Mouse (Mus musculus) myocyte (in vitro differentiated cells): ENCODE measurements at regions not wholly inside any gene's neighbourhood (a gene's known extent, or its start where the extent isn't known, plus 50 kb on each side); places are given as distances from the start of the nearest gene placed in this dataset.

Experiments used
- H3K27me3 ChIP-seq: one replicate; pipeline ENCODE4 v1.6.1; 2011; ENCODE audit not compliant: control insufficient read depth, insufficient read depth, insufficient read length
- H3K36me3 ChIP-seq: one replicate; pipeline ENCODE4 v1.6.1; 2011; ENCODE audit not compliant: control insufficient read depth, insufficient read depth
- H3K4me2 ChIP-seq: one replicate; pipeline ENCODE4 v1.6.1; 2011; ENCODE audit warnings: low read depth, control low read depth
- H3K4me3 ChIP-seq: one replicate; pipeline ENCODE4 v1.5.1; 2011; ENCODE audit warnings: mild to moderate bottlenecking, control low read depth, moderate library complexity
- H3K79me2 ChIP-seq: one replicate; pipeline ENCODE4 v1.6.1; 2011; ENCODE audit not compliant: control insufficient read depth, insufficient read depth
- H3ac ChIP-seq: one replicate; pipeline ENCODE4 v1.6.1; 2011; ENCODE audit not compliant: control insufficient read depth, insufficient read length
- CEBPB ChIP-seq: IDR thresholded peaks from 2 replicates; pipeline ENCODE4 v1.6.1; 2011; ENCODE audit warnings: mild to moderate bottlenecking, moderate library complexity; ENCODE audit not compliant: poor library complexity, insufficient read depth, severe bottlenecking
- E2F4 ChIP-seq: IDR thresholded peaks from one replicate; pipeline ENCODE4 v1.6.1; 2011; ENCODE audit warnings: mild to moderate bottlenecking, control low read depth, moderate library complexity; ENCODE audit not compliant: insufficient read depth
- MAX ChIP-seq: IDR thresholded peaks from one replicate; pipeline ENCODE4 v1.6.1; 2011; ENCODE audit warnings: low read depth, mild to moderate bottlenecking, control low read depth
- MYOD1 ChIP-seq, 3 experiments: IDR thresholded peaks; one replicate each; pipeline ENCODE4 v1.6.1; 2011; ENCODE audit warnings: control low read depth in 2 of 3, low read depth in 2 of 3, mild to moderate bottlenecking in 2 of 3, moderate library complexity in 1 of 3; ENCODE audit not compliant: insufficient read length in 2 of 3, control insufficient read depth in 1 of 3
- MYOG ChIP-seq, 3 experiments: IDR thresholded peaks; one replicate each; pipeline ENCODE4 v1.6.1; 2011; ENCODE audit warnings: control low read depth in 2 of 3, low read depth in 2 of 3, mild to moderate bottlenecking in 2 of 3; ENCODE audit not compliant: insufficient read length in 2 of 3, control insufficient read depth in 1 of 3, insufficient read depth in 1 of 3
- POLR2A ChIP-seq: IDR thresholded peaks from one replicate; pipeline ENCODE4 v1.6.1; 2011; ENCODE audit warnings: low read depth, mild to moderate bottlenecking, control low read depth, moderate library complexity; ENCODE audit not compliant: insufficient read length
- POLR2AphosphoS2 ChIP-seq: IDR thresholded peaks from one replicate; pipeline ENCODE4 v1.6.1; 2011; ENCODE audit warnings: low read depth, control low read depth; ENCODE audit not compliant: insufficient read length
- REST ChIP-seq: IDR thresholded peaks from one replicate; pipeline ENCODE4 v1.6.1; 2011; ENCODE audit warnings: mild to moderate bottlenecking, control low read depth, moderate library complexity; ENCODE audit not compliant: insufficient read depth, insufficient read length
- SRF ChIP-seq: IDR thresholded peaks from one replicate; pipeline ENCODE4 v1.6.1; 2011; ENCODE audit warnings: low read depth; ENCODE audit not compliant: control insufficient read depth, insufficient read length
- TCF12 ChIP-seq: IDR thresholded peaks from one replicate; pipeline ENCODE4 v1.6.1; 2011; ENCODE audit warnings: mild to moderate bottlenecking, control low read depth; ENCODE audit not compliant: poor library complexity, insufficient read depth, severe bottlenecking
- TCF3 ChIP-seq: IDR thresholded peaks from one replicate; pipeline ENCODE4 v1.6.1; 2011; ENCODE audit warnings: low read depth, control low read depth; ENCODE audit not compliant: insufficient read length
- USF1 ChIP-seq: IDR thresholded peaks from one replicate; pipeline ENCODE4 v1.6.1; 2011; ENCODE audit warnings: low read depth, mild to moderate bottlenecking, control low read depth, moderate library complexity

DNA sequence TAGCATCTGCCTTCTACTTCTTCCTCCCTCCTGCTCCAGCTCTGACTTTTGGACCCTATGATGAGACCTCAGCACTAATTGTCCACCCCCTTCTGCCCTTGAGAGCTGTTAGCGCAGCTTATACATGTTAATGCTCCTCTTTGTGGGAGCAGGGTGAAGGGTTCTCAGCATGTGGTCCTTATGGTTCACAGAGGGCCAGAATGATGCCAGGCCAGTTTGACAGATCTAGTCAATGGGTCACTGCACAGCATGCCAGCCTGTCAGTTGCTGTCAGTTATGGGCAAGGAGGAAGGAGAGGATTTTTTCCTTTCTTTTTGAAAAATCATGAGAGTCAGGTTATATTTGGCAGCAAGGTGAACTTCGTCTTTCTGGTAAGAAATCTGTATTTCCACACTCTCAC is 68.4 kb downstream of the 4931417E11Rik start:
- no peak overlapping the region for H3K4me3 ChIP-seq
- TF ChIP-seq MYOG (IDR thresholded peaks at IDR 0.05; ENCODE audit: control insufficient read depth in 1 of 3, insufficient read depth in 1 of 3, insufficient read length in 2 of 3, low read depth in 2 of 3) (no peak), CEBPB (no peak), POLR2AphosphoS2 (no peak), TCF3 (no peak), E2F4 (no peak), MAX (no peak), USF1 (no peak), SRF (no peak), POLR2A (no peak), REST (no peak), TCF12 (no peak), MYOD1 (IDR thresholded peaks at IDR 0.05; ENCODE audit: control insufficient read depth in 1 of 3, insufficient read length in 2 of 3, low read depth in 2 of 3) (no peak)
- no peak overlapping the region for H3K4me2 ChIP-seq
- H3K79me2 ChIP-seq = no peaks in the 10 kb centered on the region
- H3ac ChIP-seq = no peak overlapping the region
- no peaks in the 10 kb centered on the region for H3K36me3 ChIP-seq
- H3K27me3 ChIP-seq = no peaks in the 10 kb centered on the region

DNA sequence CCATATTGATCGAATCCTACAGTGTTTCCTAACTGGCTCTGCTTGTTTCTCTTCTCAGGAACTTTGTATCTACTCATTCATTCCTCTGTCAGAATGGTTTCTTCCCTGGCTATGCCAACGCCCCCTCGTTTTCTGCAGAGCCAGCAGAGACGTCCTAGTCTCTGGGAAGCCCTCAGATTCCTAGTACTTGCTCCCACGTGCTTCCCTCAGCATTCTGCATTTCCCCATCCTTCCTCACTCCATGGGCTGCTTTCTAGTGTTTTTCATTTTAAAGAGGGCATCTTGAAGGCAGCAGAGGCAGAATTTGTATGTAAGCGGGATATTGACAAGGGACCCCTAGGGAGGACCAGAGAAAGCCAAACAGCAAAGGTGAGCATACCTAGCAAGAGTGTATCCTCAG is 80.2 kb downstream of the 4931417E11Rik start:
- H3ac ChIP-seq = no peak overlapping the region
- H3K4me3 ChIP-seq = no peak overlapping the region
- no peaks in the 10 kb centered on the region for H3K79me2 ChIP-seq
- no peaks in the 10 kb centered on the region for H3K36me3 ChIP-seq
- no peak overlapping the region for H3K4me2 ChIP-seq
- no peak for TF ChIP-seq CEBPB
- no peak for TF ChIP-seq E2F4
- no peak for TF ChIP-seq REST
- TF ChIP-seq POLR2AphosphoS2 = no peak
- TF ChIP-seq MYOG (IDR thresholded peaks at IDR 0.05; ENCODE audit: control insufficient read depth in 1 of 3, insufficient read depth in 1 of 3, insufficient read length in 2 of 3, low read depth in 2 of 3) = no peak
- no peak for TF ChIP-seq MAX
- no peak for TF ChIP-seq SRF
- TF ChIP-seq TCF3 = no peak
- no peak for TF ChIP-seq TCF12
- no peak for TF ChIP-seq MYOD1 (IDR thresholded peaks at IDR 0.05; ENCODE audit: control insufficient read depth in 1 of 3, insufficient read length in 2 of 3, low read depth in 2 of 3)
- no peak for TF ChIP-seq USF1
- no peak for TF ChIP-seq POLR2A
- H3K27me3 ChIP-seq = no peaks in the 10 kb centered on the region

DNA sequence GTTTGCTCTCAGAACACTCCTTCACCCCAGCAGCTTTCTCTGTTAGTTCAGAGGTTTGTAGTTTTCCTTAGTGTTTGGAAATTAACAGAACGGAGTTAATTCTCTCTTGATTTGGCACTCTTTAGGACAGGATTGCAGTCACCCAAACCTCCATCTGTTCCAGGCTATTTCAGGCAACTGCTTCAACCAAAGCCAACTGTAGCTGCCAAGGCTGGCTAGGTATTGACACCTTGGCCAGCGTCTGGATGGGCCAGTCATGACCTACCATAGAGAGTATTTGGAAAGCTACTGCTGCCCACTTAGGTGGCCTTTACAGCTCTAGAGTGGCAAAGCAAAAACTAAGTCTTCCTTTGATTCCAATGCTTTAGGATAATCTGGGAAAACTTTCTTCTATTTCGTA is 83.2 kb downstream of the 4931417E11Rik start:
- Histone ChIP-seq H3K4me2 (no peak overlapping the region), H3K27me3 (no peaks in the 10 kb centered on the region), H3K79me2 (no peaks in the 10 kb centered on the region), H3ac (no peak overlapping the region), H3K4me3 (no peak overlapping the region), H3K36me3 (no peaks in the 10 kb centered on the region)
- TF ChIP-seq POLR2A (no peak), CEBPB (no peak), REST (no peak), MYOD1 (IDR thresholded peaks at IDR 0.05; ENCODE audit: control insufficient read depth in 1 of 3, insufficient read length in 2 of 3, low read depth in 2 of 3) (no peak), TCF12 (no peak)

DNA sequence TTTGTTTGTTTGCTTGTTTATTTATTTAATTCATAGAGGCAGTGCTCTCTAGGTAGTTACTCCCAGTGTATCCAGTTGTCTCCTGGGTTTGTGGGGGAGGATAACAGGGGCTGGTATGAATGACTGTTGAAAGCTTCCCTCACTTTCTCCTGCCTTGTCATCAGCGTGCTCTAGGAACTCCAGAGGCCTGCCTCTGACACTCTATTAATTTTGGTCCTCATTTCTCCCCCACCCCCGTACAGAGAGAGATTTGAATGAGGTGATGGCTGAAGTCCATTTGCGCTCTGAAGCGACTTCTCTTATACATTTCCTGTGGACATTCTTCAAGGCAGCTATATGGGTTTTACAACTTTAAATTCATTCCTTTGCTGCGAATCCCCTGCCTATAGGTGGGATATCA is 89.6 kb downstream of the 4931417E11Rik start:
- H3K4me3 ChIP-seq = no peak overlapping the region

DNA sequence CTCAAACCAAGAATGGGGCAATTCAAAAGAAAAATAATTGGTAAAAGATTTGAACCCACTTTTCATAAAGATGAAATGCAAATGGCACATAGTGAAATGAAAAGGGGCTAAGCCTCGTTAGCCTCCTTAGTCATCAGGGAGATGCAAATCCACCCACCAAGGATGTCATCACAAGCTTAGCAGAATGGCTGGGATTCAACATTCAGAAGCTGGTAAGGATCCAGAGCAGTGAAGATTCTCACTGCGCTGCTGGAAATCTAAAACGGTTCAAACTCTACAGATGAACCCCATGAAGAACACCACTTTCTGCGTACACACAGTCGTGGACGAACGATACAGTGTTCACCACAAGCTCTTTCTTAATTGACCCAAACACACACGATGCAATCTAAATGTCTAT is 91.6 kb downstream of the 4931417E11Rik start:
- no peak overlapping the region for H3ac ChIP-seq

More for the DNA sequence above, 89.6 kb downstream of the 4931417E11Rik start:
- Histone ChIP-seq H3K36me3 (no peaks in the 10 kb centered on the region), H3K4me2 (no peak overlapping the region), H3K79me2 (no peaks in the 10 kb centered on the region), H3ac (no peak overlapping the region), H3K27me3 (no peaks in the 10 kb centered on the region)
- no peak for TF ChIP-seq POLR2AphosphoS2
- no peak for TF ChIP-seq TCF3
- no peak for TF ChIP-seq MAX
- no peak for TF ChIP-seq SRF
- no peak for TF ChIP-seq REST
- no peak for TF ChIP-seq CEBPB
- TF ChIP-seq MYOG (IDR thresholded peaks at IDR 0.05; ENCODE audit: control insufficient read depth in 1 of 3, insufficient read depth in 1 of 3, insufficient read length in 2 of 3, low read depth in 2 of 3) = no peak

More for the DNA sequence above, 91.6 kb downstream of the 4931417E11Rik start:
- Histone ChIP-seq H3K4me3 (no peak overlapping the region), H3K4me2 (no peak overlapping the region), H3K79me2 (no peaks in the 10 kb centered on the region), H3K36me3 (no peaks in the 10 kb centered on the region), H3K27me3 (no peaks in the 10 kb centered on the region)
- no peak for TF ChIP-seq POLR2A
- TF ChIP-seq TCF3 = no peak
- TF ChIP-seq SRF = no peak
- no peak for TF ChIP-seq POLR2AphosphoS2
- no peak for TF ChIP-seq MYOD1 (IDR thresholded peaks at IDR 0.05; ENCODE audit: control insufficient read depth in 1 of 3, insufficient read length in 2 of 3, low read depth in 2 of 3)
- TF ChIP-seq CEBPB = no peak
- TF ChIP-seq MYOG (IDR thresholded peaks at IDR 0.05; ENCODE audit: control insufficient read depth in 1 of 3, insufficient read depth in 1 of 3, insufficient read length in 2 of 3, low read depth in 2 of 3) = no peak
- TF ChIP-seq E2F4 = no peak
- TF ChIP-seq MAX = no peak
- TF ChIP-seq USF1 = no peak
- no peak for TF ChIP-seq TCF12
- no peak for TF ChIP-seq REST
